Mouse (Mus musculus) megakaryocyte, embryonic 14.5 days (primary cell): ENCODE measurements at regions not wholly inside any gene's neighbourhood (a gene's known extent, or its start where the extent isn't known, plus 50 kb on each side); places are given as distances from the start of the nearest gene placed in this dataset.

Experiments
- H3K27me3 ChIP-seq: replicated peaks from 2 replicates; pipeline ENCODE3; 2012; ENCODE audit warnings: inconsistent platforms
- H3K36me3 ChIP-seq: replicated peaks from 2 replicates; pipeline ENCODE3; 2012; ENCODE audit warnings: low read length, inconsistent platforms, mixed read lengths
- H3K4me1 ChIP-seq: 2 replicates; pipeline ENCODE4 v1.6.1; 2012; ENCODE audit warnings: inconsistent platforms
- H3K4me3 ChIP-seq: replicated peaks from 2 replicates; pipeline ENCODE3; 2012; ENCODE audit warnings: moderate library complexity, mild to moderate bottlenecking, inconsistent platforms
- H3K9me3 ChIP-seq: 2 replicates; pipeline ENCODE4 v1.6.1; 2012; ENCODE audit warnings: inconsistent platforms
- FLI1 ChIP-seq: IDR thresholded peaks from 2 replicates; pipeline ENCODE4 v1.6.1; 2012; ENCODE audit warnings: low read length, inconsistent platforms, mixed read lengths
- GATA1 ChIP-seq: IDR thresholded peaks from 3 replicates; pipeline ENCODE4 v1.6.1; 2012; ENCODE audit warnings: mixed read lengths, low read length, inconsistent platforms, borderline replicate concordance

- Histone ChIP-seq H3K4me1 (no peaks in the 10 kb centered on the region), H3K4me3 (no peak overlapping the region), H3K36me3 (no peaks in the 10 kb centered on the region), H3K27me3 (no peaks in the 10 kb centered on the region), H3K9me3 (peaks cover 3% of the 10 kb centered on the region; the same call in 1 of the 2 replicates)
- TF ChIP-seq GATA1 (no peak), FLI1 (no peak)
Measured at GRCm38 (mm10) chr7:72627369-72627768, 321.0 kb upstream of the Mctp2 start.

- no peaks in the 10 kb centered on the region for H3K4me1 ChIP-seq
- no peaks in the 10 kb centered on the region for H3K27me3 ChIP-seq
- no peak overlapping the region for H3K4me3 ChIP-seq
- 0 out of 2 replicates have a peak, but pooled peaks cover 3% of the 10 kb centered on the region for H3K9me3 ChIP-seq
- no peak for TF ChIP-seq GATA1
- TF ChIP-seq FLI1 = no peak
- H3K36me3 ChIP-seq = no peaks in the 10 kb centered on the region
Measured at GRCm38 (mm10) chr7:72639566-72639965, 333.2 kb upstream of the Mctp2 start.

GRCm38 (mm10) chr7:72675018-72675417 is 368.6 kb upstream of the Mctp2 start:
- peaks cover 15% of the 10 kb centered on the region for H3K9me3 ChIP-seq
- H3K36me3 ChIP-seq = no peaks in the 10 kb centered on the region
- H3K4me1 ChIP-seq = no peaks in the 10 kb centered on the region
- H3K4me3 ChIP-seq = no peak overlapping the region
- H3K27me3 ChIP-seq = no peaks in the 10 kb centered on the region
- no peak for TF ChIP-seq FLI1
- TF ChIP-seq GATA1 = no peak

GRCm38 (mm10) chr7:72685803-72686202 is 379.4 kb upstream of the Mctp2 start:
- TF ChIP-seq GATA1 (no peak), FLI1 (no peak)
- H3K36me3 ChIP-seq = no peaks in the 10 kb centered on the region
- H3K4me3 ChIP-seq = no peak overlapping the region

GRCm38 (mm10) chr7:72687356-72687755 is 380.9 kb upstream of the Mctp2 start:
- H3K9me3 ChIP-seq = peaks cover 16% of the 10 kb centered on the region
- no peaks in the 10 kb centered on the region for H3K4me1 ChIP-seq
- no peak overlapping the region for H3K4me3 ChIP-seq
- no peaks in the 10 kb centered on the region for H3K36me3 ChIP-seq
- TF ChIP-seq FLI1 (no peak), GATA1 (no peak)
- no peaks in the 10 kb centered on the region for H3K27me3 ChIP-seq

More at GRCm38 (mm10) chr7:72685803-72686202, 379.4 kb upstream of the Mctp2 start:
- Histone ChIP-seq H3K27me3 (no peaks in the 10 kb centered on the region), H3K9me3 (peaks cover 16% of the 10 kb centered on the region), H3K4me1 (no peaks in the 10 kb centered on the region)

- H3K36me3 ChIP-seq = no peaks in the 10 kb centered on the region
- TF ChIP-seq GATA1 (no peak), FLI1 (no peak)
- peaks cover 15% of the 10 kb centered on the region for H3K9me3 ChIP-seq
- H3K4me1 ChIP-seq = no peaks in the 10 kb centered on the region
- H3K27me3 ChIP-seq = no peaks in the 10 kb centered on the region
- H3K4me3 ChIP-seq = no peak overlapping the region
Measured at GRCm38 (mm10) chr7:72691396-72691795, 385.0 kb upstream of the Mctp2 start.

- TF ChIP-seq GATA1 (no peak), FLI1 (no peak)
- Histone ChIP-seq H3K27me3 (no peaks in the 10 kb centered on the region), H3K9me3 (peaks cover 13% of the 10 kb centered on the region)
Measured at GRCm38 (mm10) chr7:72691859-72692258, 385.5 kb upstream of the Mctp2 start.

DNA sequence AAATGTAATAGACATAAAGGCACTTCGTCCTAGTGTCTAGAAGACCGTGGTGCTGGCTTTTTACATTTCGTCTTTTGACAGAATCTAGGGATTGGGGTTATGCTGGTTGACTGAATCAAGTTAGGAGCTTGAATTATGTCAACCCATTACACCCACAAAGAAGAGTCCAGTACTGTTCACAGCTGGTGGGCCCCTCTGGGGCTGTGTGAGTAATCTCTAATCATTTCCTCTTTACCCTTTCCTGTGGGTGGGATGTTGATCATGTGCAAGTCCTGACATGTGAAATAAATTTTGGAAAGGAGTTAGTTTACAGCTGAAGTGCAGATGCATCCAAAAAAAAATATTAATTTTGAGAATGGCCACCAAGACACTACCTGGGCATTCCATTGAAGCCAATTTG is 390.3 kb upstream of the Mctp2 start:
- TF ChIP-seq GATA1 (no peak), FLI1 (no peak)

More at GRCm38 (mm10) chr7:72691859-72692258, 385.5 kb upstream of the Mctp2 start:
- Histone ChIP-seq H3K4me3 (no peak overlapping the region), H3K36me3 (no peaks in the 10 kb centered on the region), H3K4me1 (no peaks in the 10 kb centered on the region)

DNA sequence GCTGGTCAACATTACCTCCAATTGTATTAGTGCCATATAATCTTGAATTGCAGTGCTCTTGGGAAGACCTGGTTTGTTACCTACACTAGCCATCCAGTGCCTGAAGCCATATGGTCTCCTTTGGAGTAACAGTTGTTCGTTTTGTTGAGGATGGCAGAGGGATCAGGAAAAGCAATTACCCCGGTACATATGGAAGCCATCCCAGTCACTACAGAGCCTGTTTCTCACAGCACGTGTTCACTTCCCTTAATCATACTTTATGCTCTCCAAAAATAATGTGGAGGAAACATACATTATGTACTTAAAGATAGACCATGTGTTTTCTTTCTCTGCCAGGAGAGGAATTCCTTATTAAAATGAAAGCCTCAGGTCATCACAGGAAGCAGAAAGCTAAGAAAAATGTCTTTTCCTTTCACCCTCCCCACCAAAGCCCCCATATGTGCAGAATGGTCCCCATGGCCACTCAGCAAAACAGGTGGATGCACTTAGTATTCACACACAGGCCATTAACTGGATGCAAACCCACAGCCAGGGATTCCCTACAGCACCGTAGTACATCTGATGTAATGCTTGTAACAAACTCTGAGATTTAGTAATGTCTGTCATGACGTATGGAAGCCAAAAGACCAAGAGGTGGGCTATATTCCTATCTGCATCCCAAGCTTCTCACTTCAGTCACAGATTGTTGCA is 397.4 kb upstream of the Mctp2 start:
- Histone ChIP-seq H3K4me3 (no peak overlapping the region), H3K4me1 (no peaks in the 10 kb centered on the region), H3K27me3 (no peaks in the 10 kb centered on the region), H3K9me3 (0 out of 2 replicates have a peak, but pooled peaks cover under 1% of the 10 kb centered on the region), H3K36me3 (no peaks in the 10 kb centered on the region)
- TF ChIP-seq GATA1 (no peak), FLI1 (no peak)

More for the DNA sequence above, 390.3 kb upstream of the Mctp2 start:
- Histone ChIP-seq H3K36me3 (no peaks in the 10 kb centered on the region), H3K9me3 (peaks cover 3% of the 10 kb centered on the region; the same call in 1 of the 2 replicates), H3K4me3 (no peak overlapping the region), H3K27me3 (no peaks in the 10 kb centered on the region), H3K4me1 (no peaks in the 10 kb centered on the region)

DNA sequence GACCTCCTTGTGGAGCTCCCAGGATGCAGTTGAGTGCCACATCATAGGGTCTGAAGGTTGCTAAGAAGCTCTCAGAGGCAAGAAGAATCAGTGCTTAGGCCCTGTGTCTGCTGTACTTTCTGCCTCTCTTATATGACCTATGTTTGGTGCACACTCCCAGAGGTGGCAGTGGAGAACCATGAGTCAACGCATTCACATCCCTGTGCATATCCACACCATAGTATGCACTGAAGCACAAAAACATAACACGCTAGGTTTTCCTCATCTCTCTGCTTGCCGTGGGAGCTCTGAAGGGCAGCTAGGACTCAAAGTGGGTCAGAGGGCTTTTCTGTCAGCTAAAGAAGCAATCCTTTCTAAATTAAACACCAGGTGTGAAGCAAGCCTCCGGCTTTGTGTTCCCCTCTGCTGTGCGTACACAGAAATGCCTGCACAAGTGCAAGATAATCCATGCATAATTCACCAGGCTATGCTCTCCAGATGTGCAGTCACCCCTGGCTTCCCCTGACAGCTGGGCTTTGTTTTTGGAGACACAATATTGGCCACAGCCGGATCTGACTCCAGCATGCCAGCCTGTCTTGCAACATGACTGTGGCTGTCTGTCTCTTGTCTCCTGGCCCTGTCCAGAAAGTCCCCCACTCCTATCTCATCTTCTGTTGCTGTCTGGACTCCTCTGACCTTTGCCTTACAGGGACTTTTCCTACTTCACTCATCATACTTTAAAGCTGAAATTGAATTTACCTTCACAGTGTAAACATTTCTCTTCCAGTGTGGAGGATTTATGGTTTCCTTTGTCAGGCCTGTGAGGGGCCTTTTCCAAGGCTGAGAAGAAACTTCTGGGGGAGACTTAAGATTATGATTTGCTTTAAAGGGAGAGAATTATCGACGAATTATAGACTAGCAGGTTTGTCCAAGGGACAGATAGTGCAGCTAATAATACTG is 405.1 kb upstream of the Mctp2 start:
- Histone ChIP-seq H3K4me3 (no peak overlapping the region), H3K36me3 (no peaks in the 10 kb centered on the region), H3K4me1 (no peaks in the 10 kb centered on the region), H3K27me3 (no peaks in the 10 kb centered on the region), H3K9me3 (peaks cover 16% of the 10 kb centered on the region; the same call in 1 of the 2 replicates)
- no peak for TF ChIP-seq GATA1
- no peak for TF ChIP-seq FLI1
